Mouse (Mus musculus) hindbrain, embryonic 12.5 days (tissue): Measurements from ENCODE around the gene Nhsl1. TPM values are rescaled to one million over a fixed set of nuclear protein-coding genes. Genes with fewer than 3 reads are reported as not detected.
A peak's percentile ranks its signal among the peaks of the same experiment; 100 is the strongest.

Experiments used
- ATAC-seq: fragments of 200-750 bp; cut with Nextera tagmentation; 2 replicates; pipeline ENCODE4 v1.8.0; 2017; ENCODE audit warnings: moderate TSS enrichment; ENCODE audit not compliant: low FRiP score
- H3K27ac ChIP-seq: fragments of 300-500 bp; sonication (generic); 2 replicates; pipeline ENCODE4 v1.5.1; 2016; ENCODE audit warnings: mild to moderate bottlenecking
- H3K27me3 ChIP-seq: fragments of 300-500 bp; sonication (generic); 2 replicates; pipeline ENCODE4 v1.6.1; 2016; ENCODE audit warnings: mild to moderate bottlenecking
- H3K36me3 ChIP-seq: fragments of 300-500 bp; sonication (generic); 2 replicates; pipeline ENCODE4 v1.6.1; 2016; ENCODE audit warnings: mild to moderate bottlenecking
- H3K4me1 ChIP-seq: fragments of 300-500 bp; sonication (generic); 2 replicates; pipeline ENCODE4 v1.6.1; 2016
- H3K4me2 ChIP-seq: fragments of 300-500 bp; sonication (generic); replicated peaks from 2 replicates; pipeline ENCODE4 v1.6.1; 2016; ENCODE audit warnings: mild to moderate bottlenecking
- H3K4me3 ChIP-seq: fragments of 300-500 bp; sonication (generic); 2 replicates; pipeline ENCODE4 v1.5.1; 2016; ENCODE audit warnings: mild to moderate bottlenecking
- H3K9ac ChIP-seq: fragments of 300-500 bp; sonication (generic); 2 replicates; pipeline ENCODE4 v1.6.1; 2016; ENCODE audit warnings: mild to moderate bottlenecking, moderate library complexity
- H3K9me3 ChIP-seq: fragments of 300-500 bp; sonication (generic); replicated peaks from 2 replicates; pipeline ENCODE4 v1.6.1; 2016; ENCODE audit warnings: mild to moderate bottlenecking
- WGBS: fragments of 180-500 bp; shearing (Covaris S2); methylation state at CpG from one replicate; pipeline ENCODE4 v1.1.7; 2016; 5-methylcytosine and 5-hydroxymethylcytosine counted together
- polyA plus RNA-seq: library from polyadenylated mRNA; unstranded; fragments of >200 nt; fragmentation: Nextera tagmentation; extraction: Ambion mirVana; gene quantifications from 2 replicates; pipeline ENCODE4 v1.2.1, GENCODE M21; 2016

The Nhsl1 gene
- polyA plus RNA-seq, 1 experiment from 2014 or later = 21.9 TPM

- no peaks in the 10 kb centered on the region for H3K27me3 ChIP-seq
- no peaks in the 10 kb centered on the region for H3K36me3 ChIP-seq
- H3K9ac ChIP-seq = no peak overlapping the region
- peak overlapping the region; percentile 23; the same call in 1 of the 2 replicates for H3K27ac ChIP-seq
- peaks cover 42% of the 10 kb centered on the region for H3K4me1 ChIP-seq
- no peak overlapping the region for H3K4me3 ChIP-seq
- peak; percentile 69 for ATAC-seq
- H3K9me3 ChIP-seq = no peaks in the 10 kb centered on the region
- 24% methylated on average over 8 of the region's 8 CpGs for WGBS
- H3K4me2 ChIP-seq = no peak overlapping the region
Measured at GRCm38 (mm10) chr10:18457808-18458475, 139.2 kb downstream of the Nhsl1 start.

GRCm38 (mm10) chr10:18461336-18461735 is 142.6 kb downstream of the Nhsl1 start:
- no peak overlapping the region for H3K4me3 ChIP-seq
- 90% methylated on average over 13 of the region's 13 CpGs for WGBS
- no peak overlapping the region for H3K9ac ChIP-seq
- H3K4me2 ChIP-seq = no peak overlapping the region
- H3K27ac ChIP-seq = no peak overlapping the region
- H3K27me3 ChIP-seq = no peaks in the 10 kb centered on the region
- H3K9me3 ChIP-seq = no peaks in the 10 kb centered on the region
- ATAC-seq = no peak
- H3K36me3 ChIP-seq = no peaks in the 10 kb centered on the region
- peaks cover 42% of the 10 kb centered on the region for H3K4me1 ChIP-seq

GRCm38 (mm10) chr10:18463071-18463841 is 144.5 kb downstream of the Nhsl1 start:
- Histone ChIP-seq H3K4me3 (0 out of 2 replicates have a peak overlapping the region, but pooled peaks have one; percentile 4), H3K4me2 (peak overlapping the region; percentile 35), H3K27me3 (no peaks in the 10 kb centered on the region), H3K27ac (peak overlapping the region; percentile 66; the same call in 1 of the 2 replicates), H3K36me3 (no peaks in the 10 kb centered on the region), H3K9ac (0 out of 2 replicates have a peak overlapping the region, but pooled peaks have one; percentile 35), H3K9me3 (no peaks in the 10 kb centered on the region), H3K4me1 (peaks cover 34% of the 10 kb centered on the region)
- whole genome bisulfite sequencing = 45% methylated on average over 23 of the region's 23 CpGs
- peak; percentile 51 for ATAC-seq

- ATAC-seq = no peak
- Histone ChIP-seq H3K9me3 (no peaks in the 10 kb centered on the region), H3K27me3 (no peaks in the 10 kb centered on the region), H3K36me3 (peaks cover 7% of the 10 kb centered on the region; the same call in 1 of the 2 replicates), H3K4me2 (0 out of 2 replicates have a peak overlapping the region, but pooled peaks have one; percentile 58), H3K9ac (no peak overlapping the region), H3K4me1 (peaks cover 50% of the 10 kb centered on the region), H3K4me3 (no peak overlapping the region), H3K27ac (peak overlapping the region; percentile 94)
- 36% methylated on average over 4 of the region's 4 CpGs for WGBS
Measured at GRCm38 (mm10) chr10:18468396-18468795, 149.6 kb downstream of the Nhsl1 start.

GRCm38 (mm10) chr10:18469279-18470135 is 150.7 kb downstream of the Nhsl1 start:
- Histone ChIP-seq H3K9ac (peak overlapping the region; percentile 59), H3K27ac (peak overlapping the region; percentile 94), H3K9me3 (no peaks in the 10 kb centered on the region), H3K4me3 (peak overlapping the region; percentile 35), H3K36me3 (peaks cover 11% of the 10 kb centered on the region; the same call in 1 of the 2 replicates), H3K4me1 (peaks cover 45% of the 10 kb centered on the region), H3K27me3 (no peaks in the 10 kb centered on the region), H3K4me2 (peak overlapping the region; percentile 58)
- under 1% methylated on average over 17 of the region's 17 CpGs for WGBS
- peak; percentile 89 for ATAC-seq

GRCm38 (mm10) chr10:18470351-18471060 is 151.7 kb downstream of the Nhsl1 start:
- Histone ChIP-seq H3K27me3 (no peaks in the 10 kb centered on the region), H3K4me2 (peak overlapping the region; percentile 58), H3K9ac (peak overlapping the region; percentile 59), H3K9me3 (no peaks in the 10 kb centered on the region), H3K4me3 (peak overlapping the region; percentile 35), H3K36me3 (peaks cover 11% of the 10 kb centered on the region; the same call in 1 of the 2 replicates), H3K27ac (peak overlapping the region; percentile 94), H3K4me1 (peaks cover 48% of the 10 kb centered on the region)
- 9% methylated on average over 20 of the region's 20 CpGs for WGBS
- ATAC-seq = peak; percentile 66

- ATAC-seq = no peak
- Histone ChIP-seq H3K9ac (no peak overlapping the region), H3K27me3 (no peaks in the 10 kb centered on the region), H3K4me3 (peak overlapping the region; percentile 35), H3K27ac (peak overlapping the region; percentile 45), H3K4me2 (peak overlapping the region; percentile 58), H3K4me1 (peaks cover 48% of the 10 kb centered on the region), H3K36me3 (peaks cover 11% of the 10 kb centered on the region; the same call in 1 of the 2 replicates), H3K9me3 (no peaks in the 10 kb centered on the region)
- 75% methylated on average over 5 of the region's 5 CpGs for WGBS
Measured at GRCm38 (mm10) chr10:18471648-18472047, 152.9 kb downstream of the Nhsl1 start.

GRCm38 (mm10) chr10:18475126-18475525 is 156.3 kb downstream of the Nhsl1 start:
- Histone ChIP-seq H3K4me3 (no peak overlapping the region), H3K9ac (no peak overlapping the region), H3K36me3 (peaks cover 11% of the 10 kb centered on the region; the same call in 1 of the 2 replicates), H3K4me2 (no peak overlapping the region), H3K9me3 (no peaks in the 10 kb centered on the region), H3K27ac (no peak overlapping the region), H3K4me1 (peaks cover 24% of the 10 kb centered on the region), H3K27me3 (no peaks in the 10 kb centered on the region)
- WGBS = 65% methylated on average over 6 of the region's 6 CpGs
- no peak for ATAC-seq

GRCm38 (mm10) chr10:18478294-18478693 is 159.5 kb downstream of the Nhsl1 start:
- no peak for ATAC-seq
- H3K36me3 ChIP-seq = peaks cover 6% of the 10 kb centered on the region; the same call in 1 of the 2 replicates
- no peaks in the 10 kb centered on the region for H3K27me3 ChIP-seq
- no peak overlapping the region for H3K9ac ChIP-seq
- peaks cover 19% of the 10 kb centered on the region for H3K4me1 ChIP-seq
- WGBS = 93% methylated on average over 4 of the region's 4 CpGs
- H3K9me3 ChIP-seq = no peaks in the 10 kb centered on the region
- no peak overlapping the region for H3K27ac ChIP-seq
- H3K4me2 ChIP-seq = no peak overlapping the region
- H3K4me3 ChIP-seq = no peak overlapping the region

GRCm38 (mm10) chr10:18479285-18479684 is 160.5 kb downstream of the Nhsl1 start:
- 94% methylated on average over 3 of the region's 3 CpGs for WGBS
- Histone ChIP-seq H3K9ac (no peak overlapping the region), H3K27ac (no peak overlapping the region), H3K36me3 (no peaks in the 10 kb centered on the region), H3K4me2 (no peak overlapping the region), H3K4me1 (peaks cover 19% of the 10 kb centered on the region), H3K4me3 (no peak overlapping the region), H3K9me3 (no peaks in the 10 kb centered on the region), H3K27me3 (no peaks in the 10 kb centered on the region)
- ATAC-seq = no peak

- Histone ChIP-seq H3K4me1 (peaks cover 15% of the 10 kb centered on the region), H3K9ac (no peak overlapping the region), H3K36me3 (no peaks in the 10 kb centered on the region), H3K9me3 (no peaks in the 10 kb centered on the region), H3K4me3 (no peak overlapping the region), H3K27me3 (no peaks in the 10 kb centered on the region), H3K4me2 (no peak overlapping the region), H3K27ac (no peak overlapping the region)
- ATAC-seq = no peak
- 93% methylated on average over 10 of the region's 10 CpGs for WGBS
Measured at GRCm38 (mm10) chr10:18480836-18481235, 162.1 kb downstream of the Nhsl1 start.
